Mouse (Mus musculus): ENCODE measurements at regions not wholly inside any gene's neighbourhood (a gene's known extent, or its start where the extent isn't known, plus 50 kb on each side); places are given as distances from the start of the nearest gene placed in this dataset.

DNA sequence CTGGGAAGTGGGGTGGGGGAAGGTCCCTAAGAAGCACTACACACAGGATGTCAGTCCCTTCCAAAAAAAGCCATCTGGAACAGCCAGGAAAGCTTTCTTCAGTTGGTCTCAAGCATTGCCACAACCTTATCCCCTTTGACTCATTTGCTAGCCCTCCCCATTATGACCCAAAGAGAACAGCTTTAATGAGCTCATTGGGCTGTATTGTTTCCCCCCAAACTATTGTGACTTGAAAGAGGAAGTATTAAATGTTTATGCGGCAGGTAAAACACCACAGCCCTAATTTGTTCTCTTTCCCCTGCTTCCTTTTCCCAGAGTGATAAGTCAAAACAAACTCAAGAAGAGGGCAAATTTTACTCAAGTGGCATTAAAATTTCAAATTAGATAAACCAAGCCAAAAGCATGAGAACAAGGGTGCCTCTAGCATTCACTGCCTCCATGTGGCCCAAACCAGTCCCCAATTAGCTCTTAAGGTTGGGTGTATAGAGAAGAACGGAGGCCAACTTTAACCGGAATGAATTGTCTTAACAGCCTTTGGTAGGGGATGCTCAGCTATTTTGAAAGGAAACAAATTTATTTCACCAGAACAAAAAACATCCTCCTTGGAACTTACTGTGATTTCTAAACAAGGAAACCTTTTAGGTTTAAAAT is 196.7 kb upstream of the Sp8 start:
- no peak for ATAC-seq (ENCODE audit: low FRiP score, low read depth)
- Histone ChIP-seq H3K27me3 (no peaks in the 10 kb centered on the region), H3K9me3 (no peaks in the 10 kb centered on the region), H3K4me1 (peaks cover 4% of the 10 kb centered on the region; the same call in 1 of the 2 replicates), H3K36me3 (no peaks in the 10 kb centered on the region), H3K4me2 (replicated peaks) (no peak overlapping the region), H3K4me3 (no peak overlapping the region), H3K9ac (no peak overlapping the region), H3K27ac (no peak overlapping the region)
- 64% methylated on average over 3 of the region's 3 CpGs for WGBS

DNA sequence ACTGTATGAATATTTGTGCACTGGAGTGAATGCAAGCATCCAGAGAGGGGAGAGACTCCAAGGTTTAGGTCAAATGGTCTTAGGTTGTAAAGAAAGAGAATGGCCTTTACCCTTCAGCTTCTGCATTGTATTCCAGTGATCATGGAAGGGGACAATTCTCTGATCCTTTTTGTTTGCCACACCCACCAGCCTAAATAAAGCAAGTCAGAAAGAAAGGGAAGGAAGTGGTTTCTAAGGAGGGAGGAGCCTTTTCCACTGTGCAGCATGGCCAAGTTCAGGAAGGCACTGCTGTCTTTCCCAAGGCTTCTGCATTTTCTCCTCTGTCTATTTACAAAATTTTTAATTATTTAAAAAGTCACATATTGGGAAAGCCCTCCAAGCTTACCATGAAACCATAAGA is 197.5 kb upstream of the Sp8 start:
- Histone ChIP-seq H3K4me1 (peaks cover 4% of the 10 kb centered on the region; the same call in 1 of the 2 replicates), H3K4me3 (no peak overlapping the region), H3K9ac (no peak overlapping the region), H3K27ac (no peak overlapping the region), H3K36me3 (no peaks in the 10 kb centered on the region), H3K4me2 (replicated peaks) (no peak overlapping the region), H3K27me3 (no peaks in the 10 kb centered on the region), H3K9me3 (no peaks in the 10 kb centered on the region)
- no peak for ATAC-seq (ENCODE audit: low FRiP score, low read depth)

DNA sequence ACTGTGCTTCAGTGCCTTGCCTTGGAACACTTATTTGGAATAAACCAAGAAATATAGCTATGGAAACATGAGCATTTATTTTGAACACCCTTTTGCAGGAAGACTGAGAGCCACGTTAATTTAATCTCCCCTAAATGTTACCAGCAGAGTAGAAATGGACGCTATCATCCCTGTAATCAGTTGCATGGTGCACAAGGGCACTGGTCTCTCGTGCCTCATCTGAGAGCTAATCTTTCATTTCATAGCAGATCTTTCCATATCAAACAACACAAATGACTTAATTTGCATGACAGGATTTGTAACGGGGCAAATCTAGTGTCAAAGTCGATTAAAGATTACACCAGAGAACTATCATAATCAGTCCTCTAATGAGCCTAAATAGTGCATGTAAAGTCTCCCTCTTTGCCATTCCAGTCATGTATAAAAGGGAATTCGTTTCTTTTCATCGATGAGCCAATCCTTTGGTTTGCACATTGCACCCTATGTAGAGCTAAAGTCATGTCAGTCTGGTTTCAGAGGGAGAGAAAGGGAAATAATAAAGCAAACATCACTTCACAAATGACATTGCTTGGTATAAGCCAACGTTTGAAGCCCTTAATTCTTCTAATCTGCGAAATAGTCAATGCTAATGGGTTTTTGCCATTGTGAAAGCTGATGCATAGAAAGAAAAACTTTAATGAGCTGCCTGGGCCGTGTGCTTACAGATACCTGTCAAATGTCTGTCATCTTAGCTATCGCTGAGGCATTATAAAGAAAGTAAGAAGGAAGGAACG is 198.7 kb upstream of the Sp8 start:
- Histone ChIP-seq H3K9ac (no peak overlapping the region), H3K9me3 (no peaks in the 10 kb centered on the region), H3K4me1 (peaks cover 4% of the 10 kb centered on the region; the same call in 1 of the 2 replicates), H3K4me3 (no peak overlapping the region), H3K27ac (no peak overlapping the region), H3K4me2 (replicated peaks) (no peak overlapping the region), H3K36me3 (no peaks in the 10 kb centered on the region), H3K27me3 (no peaks in the 10 kb centered on the region)
- ATAC-seq (ENCODE audit: low FRiP score, low read depth): no peak
- WGBS: 84% methylated on average over 12 of the region's 12 CpGs

DNA sequence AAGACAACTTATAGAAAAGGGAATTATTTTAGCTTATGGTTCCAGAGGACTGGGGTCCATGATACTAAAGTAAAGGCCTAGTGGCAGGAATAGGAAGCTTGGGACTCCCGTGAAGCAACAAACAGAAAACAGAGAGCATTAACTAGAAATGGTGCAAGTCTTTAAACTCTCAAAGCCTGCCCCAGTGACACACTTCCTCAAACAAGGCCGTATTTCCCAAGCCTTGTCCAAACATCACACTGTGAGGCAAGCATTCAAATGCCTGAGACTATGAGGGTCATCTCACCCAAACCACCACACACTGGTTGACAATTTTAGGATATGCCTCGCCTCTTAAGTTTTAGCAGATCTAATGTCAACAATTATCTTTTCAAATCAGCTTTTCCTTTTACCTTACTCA is 205.2 kb upstream of the Sp8 start:
- H3K27ac ChIP-seq: no peak overlapping the region
- WGBS: 82% methylated on average over 3 of the region's 3 CpGs

DNA sequence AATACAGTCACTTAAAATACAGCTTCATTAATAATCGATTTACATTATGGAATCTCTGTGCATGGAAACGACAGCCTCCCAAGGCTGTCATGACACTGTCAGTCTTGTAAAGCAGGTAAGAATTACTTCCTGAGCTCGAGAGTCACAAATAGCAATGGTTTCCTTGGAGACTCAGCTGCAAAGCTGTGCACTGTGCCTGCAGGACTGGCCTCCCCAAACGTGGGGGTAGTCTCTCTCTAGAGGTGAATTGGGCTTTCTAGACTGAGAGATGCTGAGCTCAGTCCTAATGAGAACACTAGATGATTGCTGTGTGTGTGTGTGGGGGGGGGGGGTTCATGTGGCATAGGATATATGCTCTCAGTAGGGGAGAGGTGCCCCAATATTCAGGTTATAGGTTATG is 208.9 kb upstream of the Sp8 start:
- H3K4me3 ChIP-seq: no peak overlapping the region
- H3K9me3 ChIP-seq: 0 out of 2 replicates have a peak, but pooled peaks cover 5% of the 10 kb centered on the region
- no peak overlapping the region for H3K27ac ChIP-seq
- no peaks in the 10 kb centered on the region for H3K27me3 ChIP-seq
- no peak for ATAC-seq (ENCODE audit: low FRiP score, low read depth)
- H3K9ac ChIP-seq: no peak overlapping the region
- no peaks in the 10 kb centered on the region for H3K36me3 ChIP-seq
- H3K4me2 ChIP-seq (replicated peaks): no peak overlapping the region
- 48% methylated on average over 4 of the region's 4 CpGs for WGBS
- H3K4me1 ChIP-seq: no peaks in the 10 kb centered on the region

More for the DNA sequence above, 205.2 kb upstream of the Sp8 start:
- no peak overlapping the region for H3K4me3 ChIP-seq
- H3K4me2 ChIP-seq (replicated peaks): no peak overlapping the region
- H3K9ac ChIP-seq: no peak overlapping the region
- no peak for ATAC-seq (ENCODE audit: low FRiP score, low read depth)
- H3K9me3 ChIP-seq: no peaks in the 10 kb centered on the region
- H3K4me1 ChIP-seq: no peaks in the 10 kb centered on the region
- H3K36me3 ChIP-seq: no peaks in the 10 kb centered on the region
- H3K27me3 ChIP-seq: no peaks in the 10 kb centered on the region

DNA sequence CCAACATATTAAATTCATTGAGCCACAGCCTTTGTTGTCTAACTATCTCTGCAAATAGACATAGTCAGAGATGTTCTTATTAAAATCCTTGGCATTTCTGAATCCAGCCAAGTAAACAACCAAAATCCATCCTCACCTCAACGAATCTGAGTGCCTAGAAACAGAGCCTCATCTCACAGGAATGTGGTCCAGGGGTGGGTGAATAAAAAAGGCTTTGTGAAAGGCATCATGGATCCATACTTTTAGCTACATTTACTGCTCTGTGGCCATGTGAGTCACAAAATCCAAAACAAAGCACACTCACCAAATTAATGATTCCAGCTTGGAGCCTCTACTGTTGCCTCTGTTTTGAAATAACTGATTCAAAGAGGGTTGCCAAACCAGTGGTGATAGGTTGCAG is 210.7 kb upstream of the Sp8 start:
- 51% methylated on average over 1 of the region's 1 CpGs for WGBS
- 0 out of 2 replicates have a peak, but pooled peaks cover 5% of the 10 kb centered on the region for H3K9me3 ChIP-seq

DNA sequence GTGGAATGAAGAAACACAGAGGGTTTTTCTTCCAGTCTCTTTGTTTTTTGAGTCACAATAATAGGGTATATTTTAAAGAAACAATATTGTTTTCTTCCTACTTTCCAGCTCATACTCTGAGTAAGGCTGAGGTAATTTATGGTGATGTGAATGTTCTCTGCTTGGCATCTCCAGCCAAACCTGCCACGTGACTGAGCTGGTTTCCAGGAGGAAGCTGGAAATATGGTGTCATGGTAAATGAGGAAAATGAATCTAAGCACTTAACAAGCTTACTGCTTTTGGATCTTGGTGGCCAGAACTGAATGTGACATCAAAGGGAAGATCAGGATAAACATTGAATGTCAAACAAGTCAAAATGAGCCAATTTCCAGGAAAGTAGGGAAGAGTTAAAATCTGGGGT is 215.8 kb upstream of the Sp8 start:
- 48% methylated on average over 1 of the region's 1 CpGs for WGBS
- Histone ChIP-seq H3K4me3 (no peak overlapping the region), H3K4me2 (replicated peaks) (no peak overlapping the region), H3K36me3 (no peaks in the 10 kb centered on the region), H3K9ac (no peak overlapping the region), H3K9me3 (0 out of 2 replicates have a peak, but pooled peaks cover 5% of the 10 kb centered on the region), H3K4me1 (no peaks in the 10 kb centered on the region), H3K27ac (no peak overlapping the region), H3K27me3 (no peaks in the 10 kb centered on the region)
- no peak for ATAC-seq (ENCODE audit: low FRiP score, low read depth)

More for the DNA sequence above, 210.7 kb upstream of the Sp8 start:
- Histone ChIP-seq H3K4me3 (no peak overlapping the region), H3K9ac (no peak overlapping the region), H3K27ac (no peak overlapping the region), H3K27me3 (no peaks in the 10 kb centered on the region), H3K4me2 (replicated peaks) (no peak overlapping the region), H3K4me1 (no peaks in the 10 kb centered on the region), H3K36me3 (no peaks in the 10 kb centered on the region)
- ATAC-seq (ENCODE audit: low FRiP score, low read depth): no peak

DNA sequence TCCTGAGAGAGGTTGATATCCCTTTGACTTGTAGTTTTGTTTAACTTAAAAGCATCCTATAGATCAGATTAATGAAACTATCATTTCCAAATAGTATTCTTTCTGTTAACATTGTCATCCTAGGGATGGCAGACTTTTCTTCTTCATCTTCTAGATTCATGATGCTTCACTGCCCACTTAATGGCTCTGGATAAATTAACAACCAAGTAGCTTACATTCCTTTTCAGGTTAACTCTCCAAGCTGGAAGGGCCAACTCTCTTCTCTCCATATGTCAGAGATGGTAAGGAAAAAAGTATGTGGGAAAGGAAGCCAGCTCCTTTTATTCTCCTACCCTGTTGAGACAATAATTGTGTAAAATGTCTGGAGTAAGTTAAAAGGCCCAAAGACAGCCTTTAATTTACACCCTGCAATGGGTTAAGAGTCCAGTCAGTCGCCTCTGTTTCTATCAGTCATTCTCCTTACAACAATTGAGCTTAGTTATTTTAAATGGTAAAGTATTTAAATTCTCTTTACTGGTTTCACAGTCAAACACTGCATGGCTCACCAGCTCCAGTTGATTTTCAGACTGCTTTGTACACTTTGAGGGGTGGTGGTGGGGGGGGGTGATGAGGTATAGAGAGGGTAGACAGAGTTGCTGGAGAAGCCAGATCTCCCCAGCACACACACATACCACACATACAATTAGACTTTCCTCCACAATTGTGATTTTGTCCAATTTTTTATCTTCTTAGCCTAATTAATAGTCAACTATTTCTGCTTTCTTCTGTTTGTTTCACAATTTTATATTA is 224.2 kb upstream of the Sp8 start:
- Histone ChIP-seq H3K9ac (no peak overlapping the region), H3K4me2 (replicated peaks) (no peak overlapping the region), H3K27me3 (no peaks in the 10 kb centered on the region), H3K27ac (no peak overlapping the region), H3K36me3 (no peaks in the 10 kb centered on the region), H3K9me3 (no peaks in the 10 kb centered on the region), H3K4me3 (no peak overlapping the region), H3K4me1 (no peaks in the 10 kb centered on the region)
- WGBS: 42% methylated on average over 1 of the region's 1 CpGs
- ATAC-seq (ENCODE audit: low FRiP score, low read depth): no peak

DNA sequence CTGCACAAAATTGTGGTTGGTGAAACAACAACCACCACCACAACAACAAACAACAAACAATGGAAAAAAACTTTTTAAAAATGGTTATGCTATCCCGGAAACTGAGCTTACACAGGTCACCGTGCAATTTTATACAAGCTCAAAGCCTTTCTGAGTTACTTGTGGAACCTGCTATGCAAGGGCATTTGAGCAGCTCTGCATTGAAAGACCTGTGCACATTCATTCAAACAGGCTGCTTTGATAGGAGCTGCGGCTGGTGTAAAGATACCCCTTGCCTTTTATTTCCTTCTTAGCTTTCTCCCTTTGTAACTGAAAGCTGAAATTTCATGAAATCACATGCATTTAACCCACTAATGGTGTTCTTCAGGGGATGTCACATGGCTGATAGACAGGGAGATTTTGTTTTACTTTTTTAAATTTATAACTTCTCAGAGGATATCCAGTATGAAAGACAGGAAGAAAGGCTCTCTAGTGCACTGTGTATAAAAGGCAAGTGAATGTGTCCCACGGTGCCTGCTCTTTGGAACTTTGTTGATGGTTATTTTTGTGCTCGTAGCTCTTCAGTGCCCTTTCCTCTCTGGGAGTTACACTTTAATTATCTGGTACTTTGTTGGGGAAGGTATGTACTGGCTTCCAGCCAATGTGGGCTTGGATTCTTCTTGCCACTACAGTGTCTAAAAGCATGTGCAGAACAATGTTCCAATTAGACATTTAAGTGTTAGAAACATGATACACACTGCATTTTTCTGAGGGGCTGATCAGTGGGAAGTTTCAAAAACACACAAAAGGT is 225.1 kb upstream of the Sp8 start:
- H3K9ac ChIP-seq: no peak overlapping the region
- H3K4me2 ChIP-seq (replicated peaks): no peak overlapping the region
- H3K4me1 ChIP-seq: no peaks in the 10 kb centered on the region
- no peak overlapping the region for H3K4me3 ChIP-seq
- H3K27me3 ChIP-seq: no peaks in the 10 kb centered on the region
- ATAC-seq (ENCODE audit: low FRiP score, low read depth): no peak
- no peaks in the 10 kb centered on the region for H3K36me3 ChIP-seq
- 43% methylated on average over 5 of the region's 5 CpGs for WGBS
- no peaks in the 10 kb centered on the region for H3K9me3 ChIP-seq
- H3K27ac ChIP-seq: no peak overlapping the region

DNA sequence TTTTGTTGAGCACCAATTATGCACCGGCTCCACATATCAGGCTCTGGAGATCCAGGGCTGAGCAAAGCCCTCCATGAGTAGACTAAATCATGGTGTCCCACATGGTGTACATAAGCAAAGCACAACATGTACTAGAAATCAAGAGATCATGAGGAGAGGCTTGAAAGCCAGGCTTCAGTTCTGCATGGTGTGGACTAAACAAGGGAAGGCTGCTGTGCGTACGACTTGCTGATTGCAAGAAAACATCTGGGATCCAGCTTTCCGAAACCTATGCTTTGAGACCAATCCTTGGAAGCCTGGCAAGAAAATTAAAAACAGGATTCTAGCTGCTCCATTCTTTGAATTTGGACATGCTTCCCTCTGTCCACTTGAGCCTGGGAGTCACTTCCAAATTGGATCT is 249.1 kb upstream of the Sp8 start:
- Histone ChIP-seq H3K27ac (no peak overlapping the region), H3K9ac (no peak overlapping the region), H3K4me3 (no peak overlapping the region), H3K27me3 (no peaks in the 10 kb centered on the region), H3K4me1 (peaks cover 11% of the 10 kb centered on the region; the same call in 1 of the 2 replicates), H3K9me3 (no peaks in the 10 kb centered on the region; the same call in 1 of the 2 replicates), H3K36me3 (no peaks in the 10 kb centered on the region), H3K4me2 (replicated peaks) (no peak overlapping the region)
- 41% methylated on average over 4 of the region's 4 CpGs for WGBS
- ATAC-seq (ENCODE audit: low FRiP score, low read depth): no peak

DNA sequence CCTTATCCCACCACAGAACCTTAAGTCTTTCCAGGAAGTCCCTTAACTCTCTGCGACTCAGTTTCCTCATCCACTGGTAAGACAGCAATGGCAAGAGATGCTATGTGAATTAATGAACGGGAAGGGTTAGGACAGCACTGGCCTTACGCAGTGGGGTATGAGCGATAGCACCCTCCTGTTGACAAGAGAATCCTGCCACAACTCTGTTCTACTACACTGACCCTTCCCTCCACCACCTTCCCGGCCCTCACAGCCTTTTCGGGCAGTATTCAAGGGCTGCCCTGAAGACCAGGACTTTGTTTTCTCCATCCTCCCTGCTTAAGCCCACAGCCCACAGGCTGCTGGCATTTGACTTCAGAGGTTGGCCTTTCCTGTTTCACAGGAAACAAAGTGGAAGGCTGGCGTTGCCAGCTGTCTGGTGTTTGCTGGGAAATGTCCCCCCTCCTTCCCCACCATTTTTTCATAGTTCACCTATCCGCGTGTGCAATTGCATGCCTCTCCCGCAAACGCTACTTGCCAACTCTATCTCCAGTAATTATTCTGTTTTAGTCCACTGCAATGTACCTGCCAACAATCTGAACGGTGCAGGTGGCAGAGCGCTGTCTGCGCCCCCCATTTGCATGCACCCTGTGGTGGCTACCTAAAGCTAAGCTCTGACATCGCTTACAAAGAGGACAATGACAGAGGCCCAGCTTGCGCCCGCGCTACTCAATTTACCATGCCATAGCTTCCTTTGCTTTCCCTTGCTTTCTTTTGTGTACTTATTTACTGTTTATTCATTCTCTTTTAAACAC is 251.2 kb upstream of the Sp8 start:
- H3K27me3 ChIP-seq: no peaks in the 10 kb centered on the region
- no peaks in the 10 kb centered on the region; the same call in 1 of the 2 replicates for H3K9me3 ChIP-seq
- no peak overlapping the region for H3K27ac ChIP-seq
- H3K9ac ChIP-seq: no peak overlapping the region
- no peak for ATAC-seq (ENCODE audit: low FRiP score, low read depth)
- H3K36me3 ChIP-seq: no peaks in the 10 kb centered on the region
- peaks cover 11% of the 10 kb centered on the region; the same call in 1 of the 2 replicates for H3K4me1 ChIP-seq
- H3K4me3 ChIP-seq: no peak overlapping the region
- WGBS: 46% methylated on average over 18 of the region's 18 CpGs
- no peak overlapping the region for H3K4me2 ChIP-seq (replicated peaks)
